Mouse (Mus musculus): ENCODE data around the gene Fbxl2. TPM values are rescaled to one million over a fixed set of nuclear protein-coding genes. Genes with fewer than 3 reads are reported as not detected.

Fbxl2 gene
- total RNA-seq, 2 experiments from 2014 or later, result 39.1 to 40.0 TPM

DNA sequence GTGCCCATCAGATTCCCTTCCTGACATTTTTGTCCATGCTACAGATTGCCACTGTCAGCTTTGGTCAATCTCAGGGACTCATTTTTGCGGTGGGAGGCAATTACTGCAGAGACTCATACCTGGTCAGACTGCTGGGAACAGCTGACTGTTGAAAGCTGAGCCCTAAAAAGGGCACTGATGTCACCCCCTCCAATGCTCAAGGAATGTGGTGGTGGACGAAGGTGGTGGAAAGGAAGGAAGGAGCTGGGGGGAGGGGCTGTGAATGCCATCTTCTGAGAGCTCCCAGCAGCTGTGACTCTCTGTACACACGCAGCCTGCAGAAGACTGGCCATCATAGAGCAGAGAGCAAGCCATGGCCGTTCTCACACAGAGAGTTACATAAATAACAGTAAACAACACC is 23.9 kb downstream of the Fbxl2 start:
- intact Hi-C loops (cut with DNase I), result no loop called here
- DNase-seq, result no peak

DNA sequence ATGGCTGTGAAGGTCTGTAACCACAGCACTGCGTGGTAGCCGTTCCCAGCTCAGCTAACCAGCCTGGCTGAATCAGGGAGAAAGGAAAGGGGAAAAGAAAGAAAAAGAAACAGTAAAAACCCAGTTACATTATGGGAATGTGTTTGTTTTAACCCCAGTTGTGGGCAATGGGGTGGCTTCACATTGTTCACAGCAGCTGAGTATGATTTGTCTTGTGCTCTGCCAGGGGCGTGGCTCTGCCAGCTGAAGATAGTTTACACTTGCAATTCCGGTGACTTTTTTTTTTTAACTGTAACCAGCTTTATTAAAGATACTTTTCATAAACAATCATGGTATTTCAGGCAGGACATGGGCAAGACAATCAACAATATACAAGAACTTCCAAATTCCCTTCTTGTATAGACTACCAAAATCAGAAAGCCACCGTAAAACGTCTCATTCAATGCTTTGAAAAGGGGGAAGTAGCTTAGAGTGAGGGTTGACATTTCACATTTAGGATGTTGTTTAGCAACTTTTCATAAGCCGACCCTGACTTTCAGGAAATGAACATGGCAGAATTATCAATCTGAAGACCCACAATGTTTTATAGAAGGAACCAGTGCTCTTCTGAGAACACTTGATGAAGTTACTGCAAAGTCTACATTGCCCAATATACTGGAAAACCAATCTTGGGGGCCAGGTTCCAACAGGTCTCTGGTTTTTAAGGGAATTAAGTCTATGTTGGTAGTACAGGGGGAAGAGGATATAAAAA is 26.8 kb downstream of the Fbxl2 start:
- DNase-seq, result no peak
- intact Hi-C loops (cut with DNase I), result no loop called here

DNA sequence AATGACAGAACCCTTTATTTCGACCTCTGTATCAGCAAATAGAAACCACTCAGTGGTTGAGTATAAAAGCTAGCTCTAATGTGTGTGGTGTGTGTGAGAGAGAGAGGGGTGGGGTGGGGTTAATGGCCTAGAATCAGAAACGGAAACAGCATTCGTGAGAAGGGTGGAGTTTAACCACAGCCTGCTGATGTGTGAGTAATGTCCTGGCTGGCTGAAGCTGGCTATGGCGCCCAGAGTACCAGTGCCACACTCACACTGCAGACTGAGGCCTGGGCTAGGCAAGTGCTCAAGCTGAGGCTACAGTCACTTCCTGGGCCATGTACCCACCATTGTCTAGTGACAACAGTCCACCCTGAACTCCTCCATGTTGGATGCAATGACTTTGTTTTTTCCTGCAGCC is 29.6 kb downstream of the Fbxl2 start:
- intact Hi-C loops (cut with DNase I), result no loop called here
- no peak for DNase-seq

DNA sequence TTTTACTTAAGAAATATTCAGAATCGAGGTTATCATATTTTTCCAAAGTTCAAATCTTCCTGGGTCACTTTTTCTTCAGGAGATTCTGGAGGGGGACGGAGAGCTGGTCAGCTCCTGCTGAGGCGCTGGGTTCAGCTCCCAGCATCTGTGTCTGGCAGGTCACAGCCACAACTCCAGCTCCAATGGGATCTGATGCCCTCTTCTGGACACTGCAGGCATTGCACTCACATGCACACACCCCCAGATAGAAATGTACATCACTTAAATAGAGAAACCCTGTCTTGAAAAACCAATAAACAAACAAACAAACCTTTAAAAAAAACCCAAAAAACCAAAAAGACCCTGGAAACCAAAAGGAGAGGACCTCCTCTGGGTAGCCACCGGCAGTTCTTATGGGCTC is 30.3 kb downstream of the Fbxl2 start:
- intact Hi-C loops (cut with DNase I), result no loop called here
- DNase-seq, result no peak

DNA sequence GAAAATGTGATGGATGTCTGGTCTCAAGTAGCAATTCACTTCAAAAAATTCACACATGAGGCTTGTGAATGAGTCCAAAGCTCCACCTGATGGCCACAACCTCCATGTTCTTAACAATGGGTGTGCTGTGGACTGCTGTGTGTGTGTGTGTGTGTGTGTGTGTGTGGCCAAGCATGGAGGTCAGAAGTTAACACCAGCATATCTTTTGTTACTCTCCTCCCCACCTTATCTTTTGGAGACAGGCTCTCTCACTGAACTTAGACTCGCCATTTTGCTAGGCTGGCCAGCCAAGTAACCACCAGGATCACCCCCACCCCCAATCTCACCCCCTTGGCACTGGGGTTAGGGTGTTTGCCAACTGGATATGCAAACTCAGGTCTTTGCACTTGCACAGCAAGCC is 32.0 kb downstream of the Fbxl2 start:
- no peak for DNase-seq
- intact Hi-C loops (cut with DNase I), result no loop called here

DNA sequence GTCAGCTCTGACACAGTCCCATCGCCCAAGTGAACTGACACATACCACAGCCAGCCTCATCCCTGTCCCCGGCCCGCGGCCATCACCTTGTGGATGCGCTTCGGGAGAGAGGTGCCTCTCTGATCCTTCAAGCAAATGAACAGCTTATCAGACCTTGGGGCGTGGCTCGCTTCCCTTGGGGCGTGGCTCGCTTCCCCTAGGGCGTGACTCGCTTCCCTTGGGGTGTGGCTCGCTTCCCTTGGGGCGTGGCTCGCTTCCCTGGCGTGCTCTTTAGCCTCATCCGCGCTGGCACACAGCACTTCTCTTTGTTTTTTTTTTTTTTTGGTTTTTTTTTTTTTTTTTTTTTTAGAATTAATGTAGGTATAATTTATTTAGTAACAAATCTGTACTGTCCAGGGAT is 34.8 kb downstream of the Fbxl2 start:
- no peak for DNase-seq
- intact Hi-C loops (cut with DNase I), result no loop called here

DNA sequence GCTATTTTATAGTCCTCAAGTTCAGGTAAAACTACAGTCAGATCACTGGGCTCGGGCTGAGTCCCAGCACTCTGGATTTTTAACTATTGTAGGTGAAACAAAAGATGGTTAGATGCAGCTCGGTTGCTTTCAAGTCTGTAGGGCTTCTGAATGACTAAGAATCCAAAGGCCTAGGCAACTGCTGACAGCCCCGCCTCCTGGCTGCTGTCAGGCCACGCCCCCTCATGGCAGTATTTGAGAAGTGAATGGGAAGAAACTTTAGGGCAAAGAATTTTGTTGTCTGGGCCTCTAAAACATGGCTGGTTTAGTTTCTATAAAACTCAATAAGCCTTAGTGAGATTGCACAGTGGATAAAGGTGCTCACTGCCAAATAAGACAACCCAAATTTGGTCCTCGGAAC is 36.5 kb downstream of the Fbxl2 start:
- intact Hi-C loops (cut with DNase I), result no loop called here

DNA sequence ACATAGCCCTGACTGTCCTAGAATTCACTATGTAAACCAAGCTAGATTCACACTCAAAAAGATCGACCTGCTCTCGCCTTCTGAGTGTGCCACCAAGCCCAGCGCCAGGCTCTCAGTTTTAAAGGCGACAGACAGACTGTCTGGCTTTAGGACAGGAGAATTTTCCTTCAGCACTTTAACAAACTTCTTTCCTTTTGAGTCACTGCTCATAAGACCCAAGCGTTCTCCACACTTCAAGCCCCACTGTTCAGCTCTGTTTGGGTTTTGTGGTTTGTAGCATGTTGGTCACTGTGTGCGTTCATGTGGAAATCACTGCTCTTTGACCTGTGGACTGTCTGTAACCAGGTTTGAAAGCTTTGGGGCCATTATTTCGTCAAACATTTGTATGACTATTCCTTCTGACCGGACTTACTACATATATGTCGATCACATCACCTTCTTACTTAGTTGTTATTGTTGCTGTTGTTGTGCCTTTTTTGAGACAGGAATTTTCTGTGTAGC is 38.1 kb downstream of the Fbxl2 start:
- no peak for DNase-seq
- intact Hi-C loops (cut with DNase I), result no loop called here

More for the DNA sequence above, 36.5 kb downstream of the Fbxl2 start:
- DNase-seq, result no peak

DNA sequence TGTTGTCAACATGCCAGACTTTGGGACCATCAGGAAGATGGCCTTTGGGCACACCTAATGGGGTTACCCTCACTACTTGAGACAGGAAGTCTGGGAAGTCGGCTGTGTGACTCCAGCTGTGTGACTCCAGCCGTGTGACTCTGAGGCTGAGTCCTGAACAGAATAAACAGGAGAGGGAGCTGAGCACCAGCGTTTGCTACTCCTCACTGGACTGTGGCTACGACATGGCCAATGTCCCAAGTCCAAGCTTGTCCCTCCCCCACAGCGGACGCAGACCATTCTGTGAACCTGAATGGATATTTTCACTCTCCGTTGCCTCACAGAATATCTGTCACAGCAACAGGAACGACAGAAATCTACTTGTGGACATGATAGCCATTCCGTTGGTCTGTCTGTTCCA is 39.2 kb downstream of the Fbxl2 start:
- intact Hi-C loops (cut with DNase I), result no loop called here

DNA sequence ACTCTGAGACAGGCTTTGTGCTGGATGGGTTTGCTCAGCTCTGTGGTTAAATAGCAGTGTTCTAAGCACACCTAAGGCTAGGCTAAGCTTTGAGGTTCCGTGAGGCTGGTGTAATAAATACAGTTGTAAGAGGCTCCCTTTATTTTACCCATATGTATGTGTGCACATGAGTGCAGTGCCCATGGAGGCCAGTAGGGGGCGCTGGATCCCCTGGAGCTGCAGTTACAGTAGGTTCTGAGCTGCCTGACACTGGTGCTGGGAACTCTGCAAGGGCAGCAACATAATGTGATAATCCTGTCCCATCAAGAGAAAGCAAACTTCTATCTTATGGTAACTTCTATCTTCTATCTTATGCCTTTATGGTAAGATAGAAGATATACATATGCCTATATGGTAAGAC is 47.7 kb downstream of the Fbxl2 start:
- intact Hi-C loops (cut with DNase I), result no loop called here

More for the DNA sequence above, 39.2 kb downstream of the Fbxl2 start:
- no peak for DNase-seq

DNA sequence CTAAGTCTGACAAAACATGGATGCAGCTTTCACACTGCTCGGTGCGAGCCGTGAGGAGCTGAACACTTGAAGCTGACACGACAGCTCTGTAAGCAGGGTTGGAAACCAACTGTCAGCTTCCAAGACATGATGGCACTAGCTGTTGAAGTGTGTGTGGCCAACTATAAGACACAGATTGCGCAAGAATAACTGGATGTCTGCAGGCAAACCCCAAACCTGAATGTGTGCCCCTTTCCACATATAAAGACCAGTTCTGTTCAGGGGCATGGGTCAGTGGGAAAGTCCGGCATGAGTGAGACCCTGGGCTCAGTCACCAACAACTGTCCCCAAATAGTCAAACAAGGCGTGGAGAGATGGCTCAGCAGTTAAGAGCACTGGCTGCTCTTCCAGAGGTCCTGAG is 53.2 kb downstream of the Fbxl2 start:
- intact Hi-C loops (cut with DNase I), result loop anchor here (5.0 kb wide), 2 partner anchors 119 to 389 kb away; no protein-coding TSS in a partner anchor
- no peak for DNase-seq

More for the DNA sequence above, 47.7 kb downstream of the Fbxl2 start:
- DNase-seq, result no peak

DNA sequence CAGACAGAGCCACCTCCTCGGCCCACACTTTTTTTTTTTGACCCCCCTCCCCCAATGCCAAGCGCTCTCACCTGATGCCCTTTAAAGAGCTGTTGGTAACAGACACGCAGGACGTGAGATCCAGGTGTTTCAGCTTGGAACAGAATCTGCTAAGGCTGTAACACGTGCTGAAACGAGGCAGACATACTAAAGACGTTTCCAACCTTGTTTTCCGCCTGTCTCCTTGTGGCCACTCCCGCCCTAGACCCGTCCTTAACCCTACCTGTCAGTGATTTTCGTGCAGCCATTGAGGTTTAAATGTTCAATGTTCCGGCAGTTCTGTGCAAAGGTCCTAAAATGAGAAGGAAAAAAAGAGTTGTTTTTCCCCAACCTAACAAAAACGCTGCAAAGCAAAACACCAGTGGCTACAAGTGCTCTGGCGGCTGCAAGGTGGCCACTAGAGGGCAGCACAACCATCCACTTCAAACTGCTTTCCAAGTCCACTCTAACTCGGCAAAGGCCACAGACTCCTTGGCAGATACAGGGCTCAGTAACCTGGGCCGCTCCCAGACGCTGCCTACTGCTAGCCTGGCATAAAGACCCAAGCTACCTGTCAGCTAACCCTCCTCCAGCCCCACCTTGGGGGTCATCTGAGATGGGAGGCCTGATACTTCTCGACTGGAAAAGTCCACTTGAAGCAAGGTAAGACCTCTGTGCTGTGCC is 55.3 kb downstream of the Fbxl2 start:
- intact Hi-C loops (cut with DNase I), result loop anchor here (5.0 kb wide), 2 partner anchors 122 to 392 kb away; no protein-coding TSS in a partner anchor

DNA sequence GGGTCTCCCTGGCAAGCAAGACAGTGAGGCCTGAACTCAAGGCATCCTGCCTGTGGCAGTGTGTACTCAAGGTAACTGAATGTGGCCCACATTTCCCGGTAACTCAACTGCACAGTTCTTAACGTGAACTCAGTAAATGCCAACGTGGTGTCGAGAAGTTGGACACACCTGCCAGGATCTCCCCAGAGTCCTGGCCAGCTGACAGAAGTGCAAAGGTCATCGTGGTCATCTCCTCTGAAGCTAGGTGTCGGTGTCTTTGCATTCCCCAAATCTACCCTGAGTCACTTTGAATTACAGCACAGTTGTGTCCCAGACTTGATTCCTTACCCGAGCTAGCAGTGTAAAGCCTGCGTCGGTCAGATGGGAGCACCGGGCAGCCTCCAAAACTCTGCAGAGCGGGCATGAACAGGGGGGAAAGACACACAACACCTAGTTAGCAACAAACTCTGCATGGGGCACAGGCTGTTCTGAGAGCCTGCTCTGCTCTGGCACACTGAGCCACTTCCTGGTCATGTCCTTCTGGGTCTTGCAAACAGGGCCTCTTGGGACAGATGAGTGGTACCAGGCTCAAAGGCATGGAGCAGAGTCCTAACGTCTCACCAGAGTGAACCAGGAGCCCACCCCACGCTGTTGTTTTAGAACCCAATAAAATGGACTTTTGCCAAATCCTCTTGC is 60.9 kb downstream of the Fbxl2 start:
- no peak for DNase-seq
- intact Hi-C loops (cut with DNase I), result no loop called here

More for the DNA sequence above, 55.3 kb downstream of the Fbxl2 start:
- DNase-seq, result peak; percentile 88

DNA sequence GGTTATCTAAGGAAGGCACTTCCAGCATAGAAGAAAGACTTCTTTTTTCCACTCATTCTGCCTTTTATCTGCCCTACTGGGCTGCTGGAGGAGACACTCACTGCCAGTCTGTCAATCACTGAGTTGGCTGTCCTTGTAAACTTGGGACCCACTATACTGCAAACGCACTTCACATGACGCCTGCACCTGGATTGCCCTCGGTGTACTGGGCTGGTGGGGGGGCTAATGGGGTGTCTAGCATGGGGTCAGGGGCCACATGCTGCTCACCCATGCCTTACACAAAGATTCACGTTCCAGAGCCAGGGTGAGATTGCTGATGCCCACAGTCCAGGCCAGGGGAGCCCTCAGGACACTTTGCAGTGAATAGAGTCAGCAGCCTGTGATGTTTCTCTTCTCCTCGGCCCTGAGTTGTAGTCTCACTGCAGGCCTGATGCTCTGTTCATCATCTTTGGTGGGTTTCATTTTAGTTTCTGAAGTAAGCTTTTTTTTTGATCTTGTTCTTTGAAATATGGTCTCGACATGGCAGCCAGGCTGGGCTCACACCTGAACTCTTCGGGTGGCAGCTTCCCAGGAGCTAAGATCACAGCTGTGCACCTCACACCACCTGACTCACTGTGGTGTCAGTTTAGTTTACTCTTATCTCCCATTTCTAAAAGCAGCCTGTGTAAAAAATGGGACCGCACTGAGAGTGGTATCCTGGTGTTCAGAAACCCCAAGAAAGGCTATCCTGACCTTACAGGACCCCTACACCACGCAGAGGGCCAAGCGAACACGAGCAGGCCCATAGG is 62.9 kb downstream of the Fbxl2 start:
- intact Hi-C loops (cut with DNase I), result no loop called here
- no peak for DNase-seq

DNA sequence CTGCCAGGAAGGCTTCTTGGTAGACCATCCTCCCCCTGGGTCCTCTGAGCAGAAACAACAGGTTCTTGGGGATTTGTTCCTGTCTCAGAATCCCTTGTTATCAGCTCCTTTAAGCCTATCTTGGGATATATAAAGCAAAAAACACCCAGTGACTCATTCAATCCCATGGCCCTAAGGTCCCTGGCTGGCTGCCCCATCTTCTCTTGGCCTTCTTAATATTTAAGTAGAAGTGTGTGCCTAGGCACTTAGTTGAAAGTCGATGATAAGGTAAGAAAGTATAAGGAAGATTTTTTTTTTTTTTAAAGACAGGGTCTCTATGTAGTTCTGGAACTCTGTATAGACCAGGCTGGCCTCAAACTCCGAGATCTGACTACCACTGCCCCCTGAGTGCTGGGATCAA is 63.5 kb downstream of the Fbxl2 start:
- intact Hi-C loops (cut with DNase I), result no loop called here
- DNase-seq, result no peak

DNA sequence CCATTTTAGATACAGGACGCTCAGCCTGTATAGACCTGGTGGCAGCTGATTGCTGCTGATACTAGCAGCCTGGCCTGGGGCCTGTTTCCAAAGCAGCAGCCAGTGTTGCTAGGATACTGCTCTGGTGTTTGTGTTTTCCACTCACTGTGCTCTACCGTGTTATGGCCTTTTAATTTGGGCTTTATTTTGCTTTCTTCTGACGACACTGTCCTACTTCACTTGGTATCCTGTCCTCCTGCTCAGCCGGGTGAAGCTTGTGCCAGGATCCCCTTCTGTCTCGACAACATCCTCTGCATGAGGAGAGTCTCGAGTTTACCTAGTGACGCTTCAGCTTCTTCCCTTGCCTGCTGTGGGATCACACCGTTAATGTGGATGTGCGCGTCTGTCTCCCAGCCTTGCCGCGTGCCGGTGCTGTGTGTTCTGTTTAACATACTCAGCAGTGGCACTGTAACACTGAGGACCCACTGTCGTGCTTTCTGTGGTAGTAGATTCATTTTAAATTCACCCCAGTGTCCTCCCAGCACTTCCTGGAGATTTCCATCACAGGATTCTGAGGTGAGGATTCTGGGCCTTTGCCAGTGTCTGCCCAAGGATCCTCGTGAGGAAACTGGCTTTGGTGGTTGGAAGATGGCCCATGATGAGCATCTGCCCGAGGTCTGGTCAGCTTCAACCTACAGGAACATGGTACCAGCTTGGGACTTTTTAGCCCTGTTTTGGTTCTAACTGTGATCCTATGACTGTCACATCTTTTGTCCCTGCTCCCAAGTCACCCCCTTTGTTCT is 64.7 kb downstream of the Fbxl2 start:
- intact Hi-C loops (cut with DNase I), result no loop called here
- DNase-seq, result peak; percentile 36

DNA sequence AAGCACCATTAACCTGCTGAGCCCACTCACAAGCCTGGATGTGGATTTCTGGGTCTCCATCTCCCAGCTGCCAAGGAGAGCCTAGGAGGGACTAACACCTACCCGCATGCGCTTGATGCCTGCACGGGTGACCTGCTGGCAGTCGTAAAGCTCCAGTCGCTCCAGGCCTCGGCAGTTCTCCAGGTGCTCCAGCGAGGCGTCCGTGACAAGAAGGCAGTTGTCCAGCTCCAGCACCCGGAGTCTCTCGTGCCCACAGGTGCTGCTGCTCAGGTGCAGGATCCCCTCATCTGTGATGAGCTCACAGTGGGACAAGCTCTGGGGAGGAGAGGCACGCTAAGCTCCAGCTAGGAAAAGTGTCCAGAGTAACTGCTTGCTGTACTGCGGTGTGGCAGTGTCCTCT is 66.6 kb downstream of the Fbxl2 start:
- DNase-seq, result no peak
- intact Hi-C loops (cut with DNase I), result no loop called here

DNA sequence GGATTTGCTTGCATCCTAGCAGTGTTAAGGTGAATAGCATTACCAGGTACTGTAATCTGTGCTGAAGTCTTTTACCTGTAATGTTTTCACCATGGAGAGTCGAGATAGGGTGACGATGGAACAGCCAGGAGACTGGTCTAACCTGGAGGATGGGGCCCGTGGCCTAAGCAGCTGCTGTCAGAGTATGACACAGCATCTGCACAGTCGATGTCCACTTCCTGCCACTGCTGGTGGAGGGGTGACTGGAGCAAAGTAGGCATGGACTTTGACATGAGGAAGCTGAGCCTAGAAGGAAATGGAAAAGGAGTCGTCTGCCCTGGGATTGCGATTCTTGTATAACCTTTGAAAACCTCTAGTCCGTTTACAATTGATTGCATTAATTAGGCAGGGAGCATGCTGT is 67.3 kb downstream of the Fbxl2 start:
- intact Hi-C loops (cut with DNase I), result no loop called here
- no peak for DNase-seq

DNA sequence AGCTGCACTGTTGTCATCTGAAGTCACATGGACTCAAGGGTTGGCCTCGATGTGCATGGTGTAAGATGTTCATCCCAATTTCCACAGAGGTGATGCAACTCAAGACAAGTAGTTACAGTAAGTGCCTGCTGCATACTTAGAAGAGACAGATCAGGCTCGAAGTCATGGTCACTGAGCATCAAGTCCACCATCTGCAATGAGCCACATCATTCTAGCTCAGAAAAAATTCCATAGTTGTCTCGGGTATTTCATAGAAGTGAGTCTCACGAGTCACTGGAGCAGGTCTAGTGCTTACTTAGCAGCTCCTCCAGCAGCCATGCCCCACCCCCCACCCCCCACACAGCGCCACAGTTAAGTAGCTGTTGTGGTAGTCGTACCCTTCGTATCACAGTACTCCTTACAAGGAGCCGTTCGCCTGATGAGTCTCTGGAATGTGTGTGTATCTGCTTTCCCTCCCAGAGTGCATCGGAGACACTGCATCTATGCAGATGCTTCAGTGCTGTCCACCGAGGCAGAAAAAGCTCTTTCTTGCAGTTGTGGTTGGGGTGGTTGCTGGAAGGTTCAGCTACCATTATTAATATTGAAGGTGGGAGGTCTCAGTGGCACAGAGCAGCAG is 68.7 kb downstream of the Fbxl2 start:
- DNase-seq, result no peak
- intact Hi-C loops (cut with DNase I), result no loop called here

Data from left cerebral cortex, postnatal 4 days (tissue).